Mouse (Mus musculus) C2C12 (cell line): ENCODE results near the gene Hipk4.
A peak's percentile ranks its signal among the peaks of the same experiment; 100 is the strongest.

Experiments used
- CEBPB ChIP-seq: IDR thresholded peaks from one replicate; pipeline ENCODE4 v1.6.1; 2011; ENCODE audit warnings: low read depth, mild to moderate bottlenecking, control low read depth, moderate library complexity
- CTCF ChIP-seq: IDR thresholded peaks from one replicate; pipeline ENCODE4 v1.5.1; 2011; ENCODE audit not compliant: control insufficient read depth, insufficient read depth, insufficient read length
- FOSL1 ChIP-seq: IDR thresholded peaks from one replicate; pipeline ENCODE4 v1.8.0; 2011; ENCODE audit warnings: mild to moderate bottlenecking, low read length; ENCODE audit not compliant: poor library complexity, insufficient read depth, severe bottlenecking
- MAX ChIP-seq: IDR thresholded peaks from one replicate; pipeline ENCODE4 v1.6.1; 2011; ENCODE audit warnings: mild to moderate bottlenecking, control low read depth
- MYOG ChIP-seq: IDR thresholded peaks from one replicate; pipeline ENCODE4 v1.6.1; 2011; ENCODE audit not compliant: control insufficient read depth, insufficient read length; ENCODE audit errors: extremely low read depth
- USF1 ChIP-seq: IDR thresholded peaks from one replicate; pipeline ENCODE4 v1.6.1; 2011; ENCODE audit warnings: low read depth, mild to moderate bottlenecking, control low read depth, moderate library complexity

DNA sequence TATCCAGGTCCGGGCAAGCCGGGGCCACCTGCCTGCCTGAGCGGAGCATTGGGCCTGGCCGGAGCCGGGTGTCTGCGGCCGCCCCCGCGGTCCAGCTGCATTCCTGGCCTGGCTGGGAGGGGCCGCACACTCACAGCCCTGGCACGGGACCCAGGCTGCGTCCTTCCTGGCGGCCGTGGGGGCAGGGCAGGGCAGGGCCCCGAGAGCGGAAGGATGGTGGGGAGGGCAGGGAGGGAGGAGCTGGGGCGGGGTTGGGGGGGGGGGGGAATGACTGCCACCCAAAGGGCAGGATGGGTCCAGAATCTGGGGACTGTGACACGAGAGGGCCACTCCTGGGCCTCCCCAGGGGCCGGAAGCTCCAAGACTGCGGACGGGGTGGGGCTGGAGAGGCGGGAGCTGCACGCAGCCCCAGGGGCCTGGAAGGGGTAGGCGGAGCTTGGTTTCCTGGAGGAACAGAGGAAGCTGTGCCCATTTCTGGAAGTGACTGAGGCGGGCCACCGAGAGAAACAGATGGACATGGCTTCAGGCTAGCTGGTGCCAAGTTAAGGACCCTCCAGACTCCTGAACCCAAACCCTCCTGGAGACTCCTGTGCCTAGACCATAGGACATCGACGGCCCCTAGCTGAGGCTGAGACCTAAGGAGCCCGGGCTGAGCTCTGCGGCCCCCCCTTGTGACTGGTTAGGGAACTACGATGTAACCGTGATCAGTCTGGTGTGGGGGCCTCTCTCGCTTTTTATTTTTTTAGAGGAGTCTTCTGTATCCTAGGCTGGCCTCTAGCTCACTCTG is 32.3 kb upstream of the Hipk4 start:
- TF ChIP-seq MAX: peak; percentile 28
- TF ChIP-seq CTCF: peak; percentile 41
- TF ChIP-seq CEBPB: no peak
- no peak for TF ChIP-seq USF1
- no peak for TF ChIP-seq FOSL1
- TF ChIP-seq MYOG: no peak
